Mouse (Mus musculus): ENCODE measurements at regions not wholly inside any gene's neighbourhood (a gene's known extent, or its start where the extent isn't known, plus 50 kb on each side); places are given as distances from the start of the nearest gene placed in this dataset.
A peak's percentile ranks its signal among the peaks of the same experiment; 100 is the strongest.

DNA sequence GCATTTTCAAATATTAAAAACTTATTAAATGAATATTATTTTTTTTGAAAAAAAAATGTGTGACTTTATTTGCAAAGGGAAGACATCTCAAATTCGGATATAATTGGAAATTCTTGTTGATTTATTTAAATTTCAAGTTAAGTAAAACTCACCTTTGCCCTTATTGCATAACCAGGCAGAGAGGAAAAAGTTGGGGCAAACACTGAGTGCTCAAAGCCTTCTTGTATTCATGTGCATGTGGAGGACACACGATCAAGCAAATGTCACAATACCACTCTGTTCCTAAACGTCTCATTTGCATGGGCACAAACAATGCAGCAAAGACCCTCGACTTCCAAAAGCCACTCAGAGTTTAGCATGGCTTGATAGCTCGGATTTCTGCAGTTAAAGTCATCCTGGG lies 275.1 kb downstream of the Hace1 start:
- H3K4me3 ChIP-seq (ENCODE audit: low read length), result no peak overlapping the region
- no peak overlapping the region for H3K27ac ChIP-seq (ENCODE audit: low read length)
- no peak for ATAC-seq (ENCODE audit: low FRiP score, low TSS enrichment)
- 76% methylated on average over 5 of the region's 5 CpGs for WGBS
- H3K4me2 ChIP-seq (replicated peaks; ENCODE audit: low read depth, low read length), result no peak overlapping the region
- H3K4me1 ChIP-seq (ENCODE audit: insufficient read depth, low read length), result 0 out of 2 replicates have a peak, but pooled peaks cover 5% of the 10 kb centered on the region
- H3K27me3 ChIP-seq (ENCODE audit: insufficient read depth, low read length), result no peaks in the 10 kb centered on the region
- H3K9ac ChIP-seq (replicated peaks; ENCODE audit: low read length), result no peak overlapping the region
- H3K36me3 ChIP-seq (ENCODE audit: insufficient read depth, low read length), result no peaks in the 10 kb centered on the region
- H3K9me3 ChIP-seq (ENCODE audit: low read length), result no peaks in the 10 kb centered on the region

DNA sequence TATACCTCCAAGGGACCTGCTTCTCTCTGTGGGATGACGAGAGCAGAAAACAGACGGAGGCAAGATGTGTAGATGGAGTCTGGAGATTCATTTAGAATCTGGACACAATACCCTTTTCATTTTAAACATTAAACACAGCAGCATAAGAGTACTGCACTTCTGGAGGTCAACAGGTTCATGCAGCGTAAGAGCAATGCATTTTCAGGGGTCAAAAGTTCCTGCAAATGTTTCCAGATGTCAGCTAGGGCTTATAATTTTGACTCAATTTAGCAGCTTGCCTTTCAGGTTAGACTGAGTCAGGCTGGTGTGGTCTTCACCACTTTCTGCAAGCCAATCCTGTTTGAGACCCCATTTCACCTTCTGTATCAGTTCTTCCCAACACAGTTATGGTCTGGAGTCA lies 277.9 kb downstream of the Hace1 start:
- no peaks in the 10 kb centered on the region for H3K36me3 ChIP-seq (ENCODE audit: insufficient read depth, low read length)
- H3K27me3 ChIP-seq (ENCODE audit: insufficient read depth, low read length), result no peaks in the 10 kb centered on the region
- no peak overlapping the region for H3K4me3 ChIP-seq (ENCODE audit: low read length)
- no peak overlapping the region for H3K4me2 ChIP-seq (replicated peaks; ENCODE audit: low read depth, low read length)
- ATAC-seq (ENCODE audit: low FRiP score, low TSS enrichment), result no peak
- H3K27ac ChIP-seq (ENCODE audit: low read length), result no peak overlapping the region
- 89% methylated on average over 3 of the region's 3 CpGs for WGBS
- no peaks in the 10 kb centered on the region for H3K4me1 ChIP-seq (ENCODE audit: insufficient read depth, low read length)
- no peaks in the 10 kb centered on the region for H3K9me3 ChIP-seq (ENCODE audit: low read length)
- H3K9ac ChIP-seq (replicated peaks; ENCODE audit: low read length), result no peak overlapping the region

DNA sequence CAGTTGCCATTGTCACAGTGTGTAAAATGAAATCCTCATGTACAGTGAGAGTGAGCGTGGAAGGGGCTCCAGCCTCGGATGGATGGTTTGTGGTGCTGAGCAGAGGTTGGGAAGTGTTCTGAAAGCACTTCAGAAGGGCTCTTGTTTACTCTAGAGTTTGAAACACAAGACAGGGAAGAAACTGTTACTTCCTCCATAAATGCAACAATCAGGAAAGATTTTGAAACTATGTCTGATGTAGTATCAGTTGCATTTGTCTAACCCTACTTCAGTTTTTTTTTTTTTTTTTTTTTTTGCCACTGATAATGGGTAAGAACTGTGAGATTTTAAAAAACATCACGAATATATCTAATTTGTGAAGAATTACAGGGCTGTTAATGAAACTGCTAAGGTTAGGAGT lies 281.5 kb downstream of the Hace1 start:
- no peak overlapping the region for H3K9ac ChIP-seq (replicated peaks; ENCODE audit: low read length)
- H3K9me3 ChIP-seq (ENCODE audit: low read length), result no peaks in the 10 kb centered on the region
- no peak for ATAC-seq (ENCODE audit: low FRiP score, low TSS enrichment)
- no peak overlapping the region for H3K27ac ChIP-seq (ENCODE audit: low read length)
- WGBS, result 64% methylated on average over 3 of the region's 3 CpGs
- no peaks in the 10 kb centered on the region for H3K36me3 ChIP-seq (ENCODE audit: insufficient read depth, low read length)
- H3K4me1 ChIP-seq (ENCODE audit: insufficient read depth, low read length), result no peaks in the 10 kb centered on the region
- H3K4me2 ChIP-seq (replicated peaks; ENCODE audit: low read depth, low read length), result no peak overlapping the region
- no peaks in the 10 kb centered on the region for H3K27me3 ChIP-seq (ENCODE audit: insufficient read depth, low read length)
- no peak overlapping the region for H3K4me3 ChIP-seq (ENCODE audit: low read length)

DNA sequence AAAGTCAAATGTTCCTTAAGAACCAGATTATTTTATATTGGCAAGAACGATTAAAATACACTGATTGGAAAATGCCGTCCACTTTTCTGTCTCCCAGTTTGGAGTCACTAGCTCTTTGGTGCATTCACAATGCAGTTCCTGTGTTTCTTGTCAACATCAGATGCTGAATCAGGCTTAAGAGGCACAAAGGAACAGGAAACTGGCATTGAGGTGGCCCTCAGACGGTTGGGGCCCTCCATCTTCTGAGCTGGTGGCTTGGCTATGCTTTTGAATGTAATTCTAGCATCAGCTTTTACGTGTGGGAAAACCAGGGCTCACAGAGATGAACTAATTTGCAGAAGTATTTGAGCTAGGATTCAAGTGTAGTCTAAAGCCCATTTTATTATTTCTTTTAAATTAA lies 282.3 kb downstream of the Hace1 start:
- Histone ChIP-seq H3K4me2 (replicated peaks; ENCODE audit: low read depth, low read length) (no peak overlapping the region), H3K27ac (ENCODE audit: low read length) (no peak overlapping the region), H3K36me3 (ENCODE audit: insufficient read depth, low read length) (no peaks in the 10 kb centered on the region), H3K9ac (replicated peaks; ENCODE audit: low read length) (no peak overlapping the region), H3K27me3 (ENCODE audit: insufficient read depth, low read length) (no peaks in the 10 kb centered on the region), H3K4me3 (ENCODE audit: low read length) (no peak overlapping the region), H3K4me1 (ENCODE audit: insufficient read depth, low read length) (no peaks in the 10 kb centered on the region), H3K9me3 (ENCODE audit: low read length) (no peaks in the 10 kb centered on the region)
- 61% methylated on average over 4 of the region's 4 CpGs for WGBS
- ATAC-seq (ENCODE audit: low FRiP score, low TSS enrichment), result no peak

DNA sequence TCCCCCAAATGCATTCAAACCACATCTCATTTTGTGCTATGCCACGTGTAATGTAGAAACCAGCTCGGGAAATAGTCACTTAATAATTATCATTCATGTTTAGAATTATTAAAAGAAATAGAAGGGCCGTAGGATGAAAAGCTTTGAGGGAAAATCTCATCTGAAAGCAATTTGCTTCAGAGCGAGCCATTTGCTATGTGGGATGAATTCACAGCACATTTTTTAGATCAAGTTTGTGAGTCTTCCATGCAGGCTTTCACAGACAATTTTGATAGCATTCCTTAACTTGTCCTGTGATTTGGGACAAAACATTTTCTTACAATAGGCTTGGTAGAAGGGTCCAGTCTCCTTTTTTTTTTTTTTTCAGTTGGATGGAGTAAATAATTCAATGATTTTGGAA lies 283.1 kb downstream of the Hace1 start:
- WGBS, result 82% methylated on average over 4 of the region's 4 CpGs
- Histone ChIP-seq H3K4me3 (ENCODE audit: low read length) (no peak overlapping the region), H3K27me3 (ENCODE audit: insufficient read depth, low read length) (no peaks in the 10 kb centered on the region), H3K27ac (ENCODE audit: low read length) (no peak overlapping the region), H3K36me3 (ENCODE audit: insufficient read depth, low read length) (no peaks in the 10 kb centered on the region), H3K4me1 (ENCODE audit: insufficient read depth, low read length) (0 out of 2 replicates have a peak, but pooled peaks cover 1% of the 10 kb centered on the region), H3K4me2 (replicated peaks; ENCODE audit: low read depth, low read length) (no peak overlapping the region), H3K9me3 (ENCODE audit: low read length) (no peaks in the 10 kb centered on the region), H3K9ac (replicated peaks; ENCODE audit: low read length) (no peak overlapping the region)
- ATAC-seq (ENCODE audit: low FRiP score, low TSS enrichment), result no peak

GRCm38 (mm10) chr10:45865793-45866192 lies 288.2 kb downstream of the Hace1 start:
- WGBS, result 40% methylated on average over 4 of the region's 4 CpGs
- H3K4me2 ChIP-seq (replicated peaks; ENCODE audit: low read depth, low read length), result no peak overlapping the region
- H3K4me1 ChIP-seq (ENCODE audit: insufficient read depth, low read length), result 0 out of 2 replicates have a peak, but pooled peaks cover 5% of the 10 kb centered on the region
- H3K9me3 ChIP-seq (ENCODE audit: low read length), result no peaks in the 10 kb centered on the region
- no peaks in the 10 kb centered on the region for H3K36me3 ChIP-seq (ENCODE audit: insufficient read depth, low read length)
- H3K9ac ChIP-seq (replicated peaks; ENCODE audit: low read length), result no peak overlapping the region
- H3K27ac ChIP-seq (ENCODE audit: low read length), result no peak overlapping the region
- ATAC-seq (ENCODE audit: low FRiP score, low TSS enrichment), result peak; percentile 70; the same call in 1 of the 2 replicates
- H3K4me3 ChIP-seq (ENCODE audit: low read length), result no peak overlapping the region
- no peaks in the 10 kb centered on the region for H3K27me3 ChIP-seq (ENCODE audit: insufficient read depth, low read length)

- WGBS, result 49% methylated on average over 3 of the region's 3 CpGs
- Histone ChIP-seq H3K36me3 (ENCODE audit: insufficient read depth, low read length) (no peaks in the 10 kb centered on the region), H3K9ac (replicated peaks; ENCODE audit: low read length) (no peak overlapping the region)
Measured at GRCm38 (mm10) chr10:45866860-45867259, 289.2 kb downstream of the Hace1 start.

GRCm38 (mm10) chr10:45871028-45871427 lies 293.4 kb downstream of the Hace1 start:
- WGBS, result 81% methylated on average over 4 of the region's 4 CpGs
- Histone ChIP-seq H3K4me2 (replicated peaks; ENCODE audit: low read depth, low read length) (no peak overlapping the region), H3K9ac (replicated peaks; ENCODE audit: low read length) (no peak overlapping the region), H3K4me3 (ENCODE audit: low read length) (no peak overlapping the region), H3K36me3 (ENCODE audit: insufficient read depth, low read length) (no peaks in the 10 kb centered on the region), H3K27me3 (ENCODE audit: insufficient read depth, low read length) (no peaks in the 10 kb centered on the region), H3K27ac (ENCODE audit: low read length) (peak overlapping the region; percentile 37; the same call in 1 of the 2 replicates), H3K4me1 (ENCODE audit: insufficient read depth, low read length) (0 out of 2 replicates have a peak, but pooled peaks cover 3% of the 10 kb centered on the region), H3K9me3 (ENCODE audit: low read length) (no peaks in the 10 kb centered on the region)
- ATAC-seq (ENCODE audit: low FRiP score, low TSS enrichment), result no peak

More at GRCm38 (mm10) chr10:45866860-45867259, 289.2 kb downstream of the Hace1 start:
- H3K27me3 ChIP-seq (ENCODE audit: insufficient read depth, low read length), result no peaks in the 10 kb centered on the region
- no peaks in the 10 kb centered on the region for H3K9me3 ChIP-seq (ENCODE audit: low read length)
- ATAC-seq (ENCODE audit: low FRiP score, low TSS enrichment), result no peak
- H3K4me3 ChIP-seq (ENCODE audit: low read length), result no peak overlapping the region
- 0 out of 2 replicates have a peak, but pooled peaks cover 5% of the 10 kb centered on the region for H3K4me1 ChIP-seq (ENCODE audit: insufficient read depth, low read length)
- H3K27ac ChIP-seq (ENCODE audit: low read length), result no peak overlapping the region
- no peak overlapping the region; the same call in 1 of the 2 replicates for H3K4me2 ChIP-seq (replicated peaks; ENCODE audit: low read depth, low read length)

DNA sequence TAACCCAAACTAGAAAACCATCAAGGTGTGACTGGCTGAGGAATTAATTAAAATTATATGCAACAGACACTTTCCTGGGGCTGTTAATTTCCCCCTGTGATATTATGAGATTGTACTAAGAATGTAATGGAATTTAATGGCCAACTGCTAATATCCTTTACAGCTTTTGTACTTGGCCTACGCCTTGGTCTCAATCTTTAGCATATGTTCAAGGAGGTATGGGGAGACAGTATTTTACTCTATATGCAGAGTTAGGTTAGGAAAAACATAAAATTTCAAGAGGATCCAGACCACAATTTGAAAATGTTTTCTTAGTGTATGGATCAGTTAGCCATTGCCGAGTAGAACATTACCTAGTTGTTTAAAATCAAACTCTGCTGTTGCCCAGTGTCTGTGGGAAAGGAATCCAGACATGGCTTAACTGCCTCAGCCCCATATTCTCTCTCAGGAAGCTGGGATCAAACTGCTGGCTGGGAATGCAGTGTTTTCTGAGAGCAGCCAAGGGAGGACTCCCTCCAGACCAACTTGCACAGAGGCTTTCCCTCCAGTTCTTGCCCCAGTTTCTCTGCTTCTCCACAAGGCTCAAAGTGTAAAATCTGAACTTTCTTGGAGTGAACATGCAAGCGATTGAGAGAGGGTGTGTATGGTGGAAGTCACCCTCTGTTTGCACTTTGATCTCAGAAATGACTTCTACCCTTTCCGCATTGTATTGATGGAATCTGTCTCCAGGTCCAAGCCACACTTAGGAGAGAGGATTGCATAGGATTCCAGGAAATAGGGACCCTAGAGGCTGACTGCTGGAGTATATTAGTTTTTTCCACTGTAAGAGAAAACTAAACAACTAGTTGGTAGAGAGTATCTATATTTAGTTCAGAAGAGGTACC lies 294.6 kb downstream of the Hace1 start:
- Histone ChIP-seq H3K9me3 (ENCODE audit: low read length) (no peaks in the 10 kb centered on the region), H3K4me2 (replicated peaks; ENCODE audit: low read depth, low read length) (no peak overlapping the region), H3K9ac (replicated peaks; ENCODE audit: low read length) (no peak overlapping the region), H3K4me1 (ENCODE audit: insufficient read depth, low read length) (no peaks in the 10 kb centered on the region), H3K36me3 (ENCODE audit: insufficient read depth, low read length) (no peaks in the 10 kb centered on the region), H3K4me3 (ENCODE audit: low read length) (no peak overlapping the region), H3K27me3 (ENCODE audit: insufficient read depth, low read length) (no peaks in the 10 kb centered on the region), H3K27ac (ENCODE audit: low read length) (peak overlapping the region; percentile 83)
- peak; percentile 73 for ATAC-seq (ENCODE audit: low FRiP score, low TSS enrichment)
- whole genome bisulfite sequencing, result 69% methylated on average over 4 of the region's 4 CpGs
